Mouse (Mus musculus) embryo, embryonic 11 days (tissue): ENCODE results near the gene Me1.

Experiments
- DNase-seq: peaks from one replicate; pipeline ENCODE4 v3.0.0-alpha.2; 2015

Gene Me1

GRCm38 (mm10) chr9:86695818-86696261, at the start of gene Me1:
Me1 (minus strand) TSS chr9:86695953.
- peak; percentile 83 for DNase-seq

- DNase-seq = no peak
These were observed 48.3 kb upstream of the Me1 start for GRCm38 (mm10) chr9:86744041-86744440.

- DNase-seq = peak; percentile 73
These were observed 47.5 kb upstream of the Me1 start, which contains the start of gene Prss35 for GRCm38 (mm10) chr9:86742959-86743911. Prss35 (plus strand) TSS chr9:86743649.

- no peak for DNase-seq
These were observed 44.2 kb upstream of the Me1 start for GRCm38 (mm10) chr9:86739971-86740370.

GRCm38 (mm10) chr9:86738801-86739200, 43.0 kb upstream of the Me1 start:
- no peak for DNase-seq

- no peak for DNase-seq
These were observed 42.3 kb upstream of the Me1 start for GRCm38 (mm10) chr9:86738067-86738466.

GRCm38 (mm10) chr9:86736991-86737390, 41.2 kb upstream of the Me1 start:
- no peak for DNase-seq

GRCm38 (mm10) chr9:86734795-86735194, 39.0 kb upstream of the Me1 start:
- DNase-seq = no peak

GRCm38 (mm10) chr9:86734357-86734756, 38.6 kb upstream of the Me1 start:
- DNase-seq = no peak

GRCm38 (mm10) chr9:86729811-86730210, 34.1 kb upstream of the Me1 start:
- DNase-seq = no peak

GRCm38 (mm10) chr9:86729084-86729483, 33.3 kb upstream of the Me1 start:
- no peak for DNase-seq

GRCm38 (mm10) chr9:86728214-86728814, 32.6 kb upstream of the Me1 start:
- no peak for DNase-seq

GRCm38 (mm10) chr9:86726381-86726720, 30.6 kb upstream of the Me1 start:
- no peak for DNase-seq

GRCm38 (mm10) chr9:86725604-86726380, 30.0 kb upstream of the Me1 start:
- DNase-seq = no peak

- no peak for DNase-seq
These were observed 29.3 kb upstream of the Me1 start for GRCm38 (mm10) chr9:86725066-86725465.

GRCm38 (mm10) chr9:86720794-86721193, 25.0 kb upstream of the Me1 start:
- DNase-seq = no peak

- no peak for DNase-seq
These were observed 24.5 kb upstream of the Me1 start for GRCm38 (mm10) chr9:86720227-86720626.

- DNase-seq = no peak
These were observed 21.4 kb upstream of the Me1 start for GRCm38 (mm10) chr9:86717119-86717518.

GRCm38 (mm10) chr9:86716540-86716939, 20.8 kb upstream of the Me1 start:
- DNase-seq = no peak

GRCm38 (mm10) chr9:86714089-86714488, 18.3 kb upstream of the Me1 start:
- DNase-seq = no peak

- no peak for DNase-seq
These were observed 16.9 kb upstream of the Me1 start for GRCm38 (mm10) chr9:86712648-86713047.

GRCm38 (mm10) chr9:86710091-86710634, 14.4 kb upstream of the Me1 start:
- DNase-seq = no peak

- DNase-seq = no peak
These were observed 13.2 kb upstream of the Me1 start for GRCm38 (mm10) chr9:86708921-86709320.
